Mouse (Mus musculus): ENCODE results near the gene Zp1. TPM values are rescaled to one million over a fixed set of nuclear protein-coding genes. Genes with fewer than 3 reads are reported as not detected.

The Zp1 gene
- polyA plus RNA-seq, 1 experiment from 2014 or later = not detected

DNA sequence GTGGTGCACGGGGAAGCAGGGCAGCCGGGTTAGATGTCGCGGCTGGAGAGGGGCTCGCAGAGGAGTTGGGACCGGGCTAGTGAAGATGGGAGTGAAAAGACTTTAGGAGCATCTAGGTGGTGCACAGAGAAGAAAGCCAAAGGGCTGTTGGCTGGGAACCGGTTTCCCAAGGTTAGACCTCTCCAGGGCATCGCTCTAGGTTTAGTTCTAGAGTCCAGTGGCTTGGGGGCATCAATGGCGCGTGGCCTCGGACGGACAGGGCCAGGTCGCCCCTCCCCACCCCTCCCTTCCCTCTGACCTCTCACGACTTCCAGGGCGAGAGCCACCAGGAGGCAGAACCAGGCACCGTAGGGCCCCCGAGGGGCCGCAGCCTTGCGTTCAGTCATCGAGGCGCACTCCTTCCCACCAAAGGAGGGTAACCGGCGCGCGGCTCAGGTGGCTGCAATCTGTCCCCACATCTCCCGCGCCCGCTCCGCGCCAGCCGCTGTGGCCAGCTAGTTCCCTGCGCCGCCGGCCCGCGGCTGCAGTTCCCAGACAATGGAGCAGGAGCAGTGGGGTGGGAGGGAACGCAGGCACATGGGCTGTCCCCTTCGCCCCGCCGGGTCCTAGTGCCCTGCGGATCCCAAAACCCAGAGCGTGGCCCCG is 51.1 kb downstream of the Zp1 start:
- ATAC-seq (peak; percentile 56), DNase-seq (peak; percentile 60)
- no peaks in the 10 kb centered on the region for H3K9me3 ChIP-seq (ENCODE audit: low read length)
- peaks cover 11% of the 10 kb centered on the region; the same call in 1 of the 2 replicates for H3K4me1 ChIP-seq (ENCODE audit: insufficient read depth)
- WGBS (ENCODE audit: insufficient replicate concordance) = under 1% methylated on average over 43 of the region's 43 CpGs
- no peak overlapping the region for H3K27ac ChIP-seq (ENCODE audit: low read depth)
- 0 out of 2 replicates have a peak, but pooled peaks have one; percentile 17 for TF ChIP-seq CTCF (IDR thresholded peaks at IDR 0.05; ENCODE audit: low read depth)
- no peak for TF ChIP-seq EP300 (IDR thresholded peaks at IDR 0.05; ENCODE audit: low read depth)
- peaks cover 21% of the 10 kb centered on the region for H3K27me3 ChIP-seq (ENCODE audit: insufficient read depth, low read length)
- peak overlapping the region; percentile 45 for H3K4me3 ChIP-seq (ENCODE audit: low read depth, low read length)
- H3K36me3 ChIP-seq (replicated peaks; ENCODE audit: insufficient read depth, low read length) = peaks cover 14% of the 10 kb centered on the region
- H3K9ac ChIP-seq (replicated peaks) = peak overlapping the region; percentile 23; the same call in 1 of the 2 replicates
- peak overlapping the region; percentile 66 for H3K4me2 ChIP-seq (ENCODE audit: low read depth, low read length)

DNA sequence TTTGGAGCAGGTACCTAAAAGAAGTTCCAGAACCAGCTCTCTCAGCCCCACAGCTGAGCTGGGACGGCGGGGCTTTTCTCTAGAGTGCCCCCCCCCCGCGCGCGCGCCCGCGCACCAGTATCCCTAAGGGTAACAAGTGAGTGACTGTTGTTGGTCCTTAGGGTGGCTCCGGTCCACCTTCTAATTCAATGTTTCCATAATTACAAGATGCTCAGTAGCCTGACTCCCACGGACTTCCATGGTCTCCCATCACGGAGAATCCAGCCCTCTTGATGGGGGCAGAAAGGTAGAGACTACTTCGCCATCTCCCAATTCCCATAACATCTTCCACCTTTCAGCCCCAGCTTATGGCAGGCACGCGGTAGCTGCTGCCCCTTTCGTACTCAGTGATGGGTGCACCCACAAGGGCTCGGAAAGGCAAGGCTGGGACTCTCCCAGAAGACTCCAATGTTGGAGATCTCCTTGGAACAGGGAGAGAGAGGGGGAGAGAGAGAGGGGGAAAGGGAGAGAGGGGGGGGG is 51.8 kb downstream of the Zp1 start:
- DNase-seq = no peak
- no peak for ATAC-seq
- H3K9me3 ChIP-seq (ENCODE audit: low read length) = no peaks in the 10 kb centered on the region
- 5% methylated on average over 17 of the region's 17 CpGs for WGBS (ENCODE audit: insufficient replicate concordance)
- peaks cover 10% of the 10 kb centered on the region for H3K36me3 ChIP-seq (replicated peaks; ENCODE audit: insufficient read depth, low read length)
- peak overlapping the region; percentile 11; the same call in 1 of the 2 replicates for H3K9ac ChIP-seq (replicated peaks)
- H3K4me3 ChIP-seq (ENCODE audit: low read depth, low read length) = peak overlapping the region; percentile 45; the same call in 1 of the 2 replicates
- no peak for TF ChIP-seq EP300 (IDR thresholded peaks at IDR 0.05; ENCODE audit: low read depth)
- TF ChIP-seq CTCF (IDR thresholded peaks at IDR 0.05; ENCODE audit: low read depth) = no peak
- peaks cover 11% of the 10 kb centered on the region; the same call in 1 of the 2 replicates for H3K4me1 ChIP-seq (ENCODE audit: insufficient read depth)
- peaks cover 21% of the 10 kb centered on the region for H3K27me3 ChIP-seq (ENCODE audit: insufficient read depth, low read length)
- no peak overlapping the region for H3K27ac ChIP-seq (ENCODE audit: low read depth)
- peak overlapping the region; percentile 66 for H3K4me2 ChIP-seq (ENCODE audit: low read depth, low read length)

DNA sequence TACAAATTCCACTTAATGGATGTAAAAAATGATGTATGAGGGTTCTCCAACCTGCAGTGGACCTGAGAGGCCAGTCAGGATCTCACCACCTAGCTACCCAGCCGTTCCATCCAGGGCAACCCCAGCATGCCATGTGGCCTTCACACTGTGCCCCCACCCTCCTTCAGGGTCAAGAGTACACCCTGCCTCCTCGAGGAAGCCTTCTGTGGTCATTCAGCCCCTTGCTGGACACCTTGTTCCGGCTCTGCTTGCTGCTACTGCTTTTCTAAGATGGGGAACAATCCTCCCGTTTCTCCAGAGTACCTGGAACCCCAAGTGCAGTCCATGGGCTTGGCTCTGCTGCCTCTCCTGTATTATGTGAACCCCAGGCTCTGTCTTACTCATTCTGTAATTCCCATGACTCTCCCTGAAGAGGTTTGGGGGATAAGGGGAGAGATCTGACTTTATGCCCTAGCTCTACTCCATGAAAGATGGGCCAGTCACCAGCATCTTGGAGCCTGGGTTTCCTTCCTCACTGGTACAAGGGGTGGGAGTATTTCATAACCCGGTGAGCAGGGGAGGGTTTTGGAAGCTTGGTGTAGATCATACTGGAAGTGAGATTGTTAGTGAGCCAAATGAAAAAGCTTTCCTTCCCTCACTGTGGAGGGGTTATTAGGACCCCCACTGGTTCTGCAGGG is 52.3 kb downstream of the Zp1 start:
- peaks cover 6% of the 10 kb centered on the region for H3K36me3 ChIP-seq (replicated peaks; ENCODE audit: insufficient read depth, low read length)
- WGBS (ENCODE audit: insufficient replicate concordance) = 38% methylated on average over 5 of the region's 5 CpGs
- no peak for TF ChIP-seq EP300 (IDR thresholded peaks at IDR 0.05; ENCODE audit: low read depth)
- TF ChIP-seq CTCF (IDR thresholded peaks at IDR 0.05; ENCODE audit: low read depth) = no peak
- 0 out of 2 replicates have a peak overlapping the region, but pooled peaks have one; percentile 45 for H3K4me3 ChIP-seq (ENCODE audit: low read depth, low read length)
- no peak for DNase-seq
- H3K9ac ChIP-seq (replicated peaks) = no peak overlapping the region
- H3K27me3 ChIP-seq (ENCODE audit: insufficient read depth, low read length) = peaks cover 21% of the 10 kb centered on the region
- no peak overlapping the region for H3K4me2 ChIP-seq (ENCODE audit: low read depth, low read length)
- H3K9me3 ChIP-seq (ENCODE audit: low read length) = no peaks in the 10 kb centered on the region
- no peak for ATAC-seq
- no peak overlapping the region for H3K27ac ChIP-seq (ENCODE audit: low read depth)
- peaks cover 11% of the 10 kb centered on the region; the same call in 1 of the 2 replicates for H3K4me1 ChIP-seq (ENCODE audit: insufficient read depth)

DNA sequence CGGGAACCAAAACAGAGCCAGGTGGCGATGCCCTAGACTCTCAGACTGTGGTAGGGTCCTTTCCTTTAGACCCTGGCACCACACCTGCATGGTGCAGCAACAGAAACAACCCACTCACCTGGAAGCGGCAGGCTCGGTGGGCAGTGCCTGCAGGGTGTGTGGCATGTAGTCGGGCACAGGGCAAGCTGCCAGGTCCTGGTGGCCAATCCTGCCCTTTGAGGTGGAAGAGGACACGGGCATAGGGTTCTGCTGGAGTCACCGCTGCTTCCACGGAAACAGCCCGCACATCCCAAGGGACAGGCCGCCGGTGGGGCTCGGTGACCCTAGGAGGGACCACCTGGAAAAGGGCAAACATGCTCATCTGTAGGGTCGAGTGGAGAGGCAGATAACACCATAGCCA is 54.1 kb downstream of the Zp1 start:
- Histone ChIP-seq H3K9me3 (ENCODE audit: low read length) (no peaks in the 10 kb centered on the region), H3K4me1 (ENCODE audit: insufficient read depth) (peaks cover 11% of the 10 kb centered on the region; the same call in 1 of the 2 replicates), H3K27me3 (ENCODE audit: insufficient read depth, low read length) (peaks cover 21% of the 10 kb centered on the region), H3K9ac (replicated peaks) (no peak overlapping the region), H3K4me2 (ENCODE audit: low read depth, low read length) (no peak overlapping the region), H3K4me3 (ENCODE audit: low read depth, low read length) (no peak overlapping the region), H3K36me3 (replicated peaks; ENCODE audit: insufficient read depth, low read length) (no peaks in the 10 kb centered on the region; the same call in 1 of the 2 replicates), H3K27ac (ENCODE audit: low read depth) (no peak overlapping the region)
- TF ChIP-seq CTCF (IDR thresholded peaks at IDR 0.05; ENCODE audit: low read depth) (no peak), EP300 (IDR thresholded peaks at IDR 0.05; ENCODE audit: low read depth) (no peak)
- ATAC-seq (no peak), DNase-seq (no peak)
- WGBS (ENCODE audit: insufficient replicate concordance) = 77% methylated on average over 13 of the region's 13 CpGs

Other genes with a start within 250 kb of the Zp1 start
- 0.07 TPM in 1 of 2 replicates, not detected in the other for gene Pga5, start 242.6 kb downstream of the Zp1 start, polyA plus RNA-seq (2015; fragmentation: Nextera tagmentation; extraction: Ambion mirVana)
- 8.2 and 9.4 TPM in 2 replicates for gene Vps37c, start 231.9 kb downstream of the Zp1 start, polyA plus RNA-seq (2015; fragmentation: Nextera tagmentation; extraction: Ambion mirVana)
- gene Cd5, start 181.6 kb downstream of the Zp1 start, polyA plus RNA-seq (2015; fragmentation: Nextera tagmentation; extraction: Ambion mirVana) = 0.16 and 0.17 TPM in 2 replicates
- gene Cd6, start 90.6 kb downstream of the Zp1 start, polyA plus RNA-seq (2015; fragmentation: Nextera tagmentation; extraction: Ambion mirVana) = 0.11 TPM in 1 of 2 replicates, not detected in the other
- gene Slc15a3, start 80.9 kb downstream of the Zp1 start, polyA plus RNA-seq (2015; fragmentation: Nextera tagmentation; extraction: Ambion mirVana) = 4.2 and 4.4 TPM in 2 replicates
- 2.0 and 2.1 TPM in 2 replicates for gene Tmem132a, start 50.7 kb downstream of the Zp1 start, polyA plus RNA-seq (2015; fragmentation: Nextera tagmentation; extraction: Ambion mirVana)
- gene Tmem109, start 38.6 kb downstream of the Zp1 start, polyA plus RNA-seq (2015; fragmentation: Nextera tagmentation; extraction: Ambion mirVana) = 12.8 and 13.2 TPM in 2 replicates
- 10.2 and 12.7 TPM in 2 replicates for gene Prpf19, start 25.4 kb downstream of the Zp1 start, polyA plus RNA-seq (2015; fragmentation: Nextera tagmentation; extraction: Ambion mirVana)
- gene Ptgdr2, start 16.5 kb upstream of the Zp1 start, polyA plus RNA-seq (2015; fragmentation: Nextera tagmentation; extraction: Ambion mirVana) = not detected in 2 replicates
- 11.6 and 12.4 TPM in 2 replicates for gene Ccdc86, start 28.6 kb upstream of the Zp1 start, polyA plus RNA-seq (2015; fragmentation: Nextera tagmentation; extraction: Ambion mirVana)
- gene Ms4a10, start 54.0 kb upstream of the Zp1 start, polyA plus RNA-seq (2015; fragmentation: Nextera tagmentation; extraction: Ambion mirVana) = not detected in 2 replicates
- gene Ms4a15, start 72.6 kb upstream of the Zp1 start, polyA plus RNA-seq (2015; fragmentation: Nextera tagmentation; extraction: Ambion mirVana) = not detected in 2 replicates
- not detected in 2 replicates for gene Ms4a18, start 97.4 kb upstream of the Zp1 start, polyA plus RNA-seq (2015; fragmentation: Nextera tagmentation; extraction: Ambion mirVana)
- gene Ms4a8a, start 160.5 kb upstream of the Zp1 start, polyA plus RNA-seq (2015; fragmentation: Nextera tagmentation; extraction: Ambion mirVana) = 0.13 and 0.26 TPM in 2 replicates
- not detected in 2 replicates for gene 1700017D01Rik, start 210.2 kb upstream of the Zp1 start, polyA plus RNA-seq (2015; fragmentation: Nextera tagmentation; extraction: Ambion mirVana)
- gene 1700025F22Rik, start 244.7 kb upstream of the Zp1 start, polyA plus RNA-seq (2015; fragmentation: Nextera tagmentation; extraction: Ambion mirVana) = not detected in 2 replicates